Mouse (Mus musculus) adrenal gland, adult 2 months (tissue): ENCODE data around the gene Kpna1. TPM values are rescaled to one million over a fixed set of nuclear protein-coding genes. Genes with fewer than 3 reads are reported as not detected.

Source experiments
- DNase-seq: peaks from one replicate; pipeline ENCODE4 v3.0.0; 2021
- polyA plus RNA-seq: library from polyadenylated mRNA; depleted of rRNA; stranded (reverse); fragments of >200 nt; gene quantifications from 2 replicates; pipeline ENCODE4 v1.2.3, GENCODE M21; 2012; rRNA removed
- total RNA-seq, 2 experiments: library from RNA; stranded (reverse); gene quantifications; 2 replicates each; pipeline ENCODE4 v1.2.3; 2021

Kpna1 gene
- total and polyA plus RNA-seq, 3 experiments, result 3.8 to 100.0 (median 70.3) TPM

GRCm38 (mm10) chr16:36069819-36070575 lies 91.4 kb downstream of the Kpna1 start:
- DNase-seq, result no peak

GRCm38 (mm10) chr16:36071071-36071449 lies 92.5 kb downstream of the Kpna1 start:
- no peak for DNase-seq

GRCm38 (mm10) chr16:36071450-36072379 lies 93.2 kb downstream of the Kpna1 start, which contains the start of the genes Fam162a and Ccdc58:
Fam162a (minus strand) TSS chr16:36071594.
Ccdc58 (plus strand) TSS chr16:36071685.
- peak; percentile 95 for DNase-seq

- DNase-seq, result no peak
Observed at GRCm38 (mm10) chr16:36072410-36073011, 94.0 kb downstream of the Kpna1 start.

- no peak for DNase-seq
Observed at GRCm38 (mm10) chr16:36074772-36075171, 96.2 kb downstream of the Kpna1 start.

- DNase-seq, result peak; percentile 53
Observed at GRCm38 (mm10) chr16:36079916-36080315, 101.4 kb downstream of the Kpna1 start.

Other genes with a start within 250 kb of the Kpna1 start
- gene Dirc2, start 209.4 kb upstream of the Kpna1 start, total RNA-seq, result 10 to 100 TPM; 21.3 to 41.0 TPM
- 27.5 and 32.1 TPM in 2 replicates for gene Dirc2, start 209.4 kb upstream of the Kpna1 start, polyA plus RNA-seq
- 1 to 10 TPM; 3.5 to 7.0 TPM for gene Hspbap1, start 208.4 kb upstream of the Kpna1 start, total RNA-seq
- gene Hspbap1, start 208.4 kb upstream of the Kpna1 start, polyA plus RNA-seq, result 1.8 and 2.3 TPM in 2 replicates
- gene Parp14, start 107.2 kb upstream of the Kpna1 start, total RNA-seq, result 10 to 100 TPM; 10.4 to 10.5 TPM
- 1.9 and 2.3 TPM in 2 replicates for gene Parp14, start 107.2 kb upstream of the Kpna1 start, polyA plus RNA-seq
- gene Parp9, start 40.3 kb upstream of the Kpna1 start, total RNA-seq, result 10 to 100 TPM; 10.7 to 15.4 TPM
- gene Parp9, start 40.3 kb upstream of the Kpna1 start, polyA plus RNA-seq, result 1.8 and 2.1 TPM in 2 replicates
- 10 to 100 TPM in 1 of 2 experiments, 1 to 10 TPM in 1; 7.0 to 10.2 TPM for gene Dtx3l, start 39.6 kb upstream of the Kpna1 start, total RNA-seq
- gene Dtx3l, start 39.6 kb upstream of the Kpna1 start, polyA plus RNA-seq, result 2.8 and 3.0 TPM in 2 replicates
- 1 to 10 TPM; 3.1 to 5.2 TPM for gene Wdr5b, start 62.4 kb downstream of the Kpna1 start, total RNA-seq
- gene Wdr5b, start 62.4 kb downstream of the Kpna1 start, polyA plus RNA-seq, result 0.59 and 0.75 TPM in 2 replicates
- 100 to 1,000 TPM; 178 to 236 TPM for gene Fam162a, start 92.8 kb downstream of the Kpna1 start, total RNA-seq
- gene Fam162a, start 92.8 kb downstream of the Kpna1 start, polyA plus RNA-seq, result 27.9 and 30.7 TPM in 2 replicates
- 10 to 100 TPM; 35.6 to 35.8 TPM for gene Ccdc58, start 92.9 kb downstream of the Kpna1 start, total RNA-seq
- gene Ccdc58, start 92.9 kb downstream of the Kpna1 start, polyA plus RNA-seq, result 2.0 and 2.9 TPM in 2 replicates
- not detected for gene Csta1, start 152.5 kb downstream of the Kpna1 start, total RNA-seq
- gene Csta1, start 152.5 kb downstream of the Kpna1 start, polyA plus RNA-seq, result not detected in 2 replicates
- gene Stfa2l1, start 178.1 kb downstream of the Kpna1 start, total RNA-seq, result not detected
- not detected in 2 replicates for gene Stfa2l1, start 178.1 kb downstream of the Kpna1 start, polyA plus RNA-seq
- gene Gm5483, start 205.5 kb downstream of the Kpna1 start, total RNA-seq, result not detected
- gene Gm5483, start 205.5 kb downstream of the Kpna1 start, polyA plus RNA-seq, result not detected in 2 replicates
- not detected for gene Gm5416, start 231.7 kb downstream of the Kpna1 start, total RNA-seq
- gene Gm5416, start 231.7 kb downstream of the Kpna1 start, polyA plus RNA-seq, result not detected in 2 replicates
- 1 to 10 TPM in 1 of 2 experiments, not detected in 1; 3.5 TPM for gene 2010005H15Rik, start 242.7 kb downstream of the Kpna1 start, total RNA-seq
- not detected in 2 replicates for gene 2010005H15Rik, start 242.7 kb downstream of the Kpna1 start, polyA plus RNA-seq